Mouse (Mus musculus) macrophage (primary cell): Measurements from ENCODE around the gene Spata33. TPM values are rescaled to one million over a fixed set of nuclear protein-coding genes. Genes with fewer than 3 reads are reported as not detected.
"Not testable (repeated sequence)": the region's sequence is repeated elsewhere in the genome, so short reads cannot be mapped to it uniquely, and the experiment has no call there.

Experiments
- H3K27ac ChIP-seq: fragments of 350-480 bp; formaldehyde crosslinking; 2 replicates; pipeline ENCODE4 v1.9.0; 2021
- H3K36me3 ChIP-seq: fragments of 350-480 bp; formaldehyde crosslinking; 2 replicates; pipeline ENCODE4 v1.9.0; 2021; ENCODE audit errors: inconsistent target
- H3K4me3 ChIP-seq: fragments of 350-480 bp; formaldehyde crosslinking; 2 replicates; pipeline ENCODE4 v1.9.0; 2021; ENCODE audit errors: inconsistent target
- H3K79me2 ChIP-seq: fragments of 350-480 bp; formaldehyde crosslinking; 2 replicates; pipeline ENCODE4 v1.9.0; 2021; ENCODE audit errors: inconsistent target
- WGBS: methylation state at CpG from one replicate; pipeline ENCODE4 v1.1.7; 2026; ENCODE audit warnings: inconsistent platforms; ENCODE audit not compliant: missing documents; 5-methylcytosine and 5-hydroxymethylcytosine counted together
- polyA plus RNA-seq: library from polyadenylated mRNA; stranded (reverse); fragments of 250-400 nt; gene quantifications from 3 replicates; pipeline ENCODE4 v1.2.4, GENCODE M21; 2018; ENCODE audit warnings: inconsistent platforms

Spata33 gene
- polyA plus RNA-seq, 1 experiment from 2014 or later: 0.27 TPM

DNA sequence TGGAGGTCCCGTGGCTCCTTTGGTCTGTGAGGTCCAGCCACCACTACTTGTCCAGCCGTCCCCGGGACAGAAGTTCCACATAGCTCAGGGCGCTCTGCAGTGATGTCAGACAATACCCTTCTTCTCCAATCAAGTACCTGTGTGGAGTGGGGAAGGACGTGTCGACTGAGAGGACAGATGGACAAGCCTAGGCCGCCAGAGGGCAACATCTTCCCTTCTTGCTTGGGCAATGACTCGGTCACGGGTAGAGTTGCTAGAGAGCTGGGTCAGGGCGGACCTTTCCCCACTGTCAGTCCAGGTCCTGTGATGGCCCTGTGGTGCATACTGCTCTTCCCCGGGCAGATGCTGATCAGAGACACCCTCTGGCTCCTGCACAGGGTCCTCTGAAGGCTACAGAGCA, 30.4 kb downstream of the Spata33 start:
- no peak overlapping the region for H3K27ac ChIP-seq
- 88% methylated on average over 11 of the region's 11 CpGs for WGBS
- H3K4me3 ChIP-seq: no peak overlapping the region
- H3K79me2 ChIP-seq: no peaks in the 10 kb centered on the region
- H3K36me3 ChIP-seq: peaks cover 62% of the 10 kb centered on the region

DNA sequence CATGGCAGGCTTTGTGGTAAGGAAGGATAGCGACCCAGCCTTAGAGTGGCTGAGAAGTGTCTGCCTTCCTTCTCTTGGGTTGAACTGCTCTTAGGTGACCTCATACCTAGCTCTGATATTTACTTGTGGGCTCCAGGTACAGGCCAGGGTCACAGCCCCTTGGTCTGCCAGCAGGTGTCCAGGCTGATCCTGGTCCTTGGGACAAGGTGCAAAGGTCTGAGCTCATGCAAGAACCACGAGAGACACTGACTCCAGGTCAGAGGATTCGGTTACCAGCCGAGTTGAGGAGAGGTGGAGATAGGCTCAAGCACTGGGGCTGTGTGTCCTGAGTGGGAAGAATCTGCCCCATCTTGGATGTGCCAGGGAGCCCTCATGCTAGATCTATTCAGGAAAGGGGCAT, 31.8 kb downstream of the Spata33 start:
- Histone ChIP-seq H3K79me2 (no peaks in the 10 kb centered on the region), H3K27ac (no peak overlapping the region)

DNA sequence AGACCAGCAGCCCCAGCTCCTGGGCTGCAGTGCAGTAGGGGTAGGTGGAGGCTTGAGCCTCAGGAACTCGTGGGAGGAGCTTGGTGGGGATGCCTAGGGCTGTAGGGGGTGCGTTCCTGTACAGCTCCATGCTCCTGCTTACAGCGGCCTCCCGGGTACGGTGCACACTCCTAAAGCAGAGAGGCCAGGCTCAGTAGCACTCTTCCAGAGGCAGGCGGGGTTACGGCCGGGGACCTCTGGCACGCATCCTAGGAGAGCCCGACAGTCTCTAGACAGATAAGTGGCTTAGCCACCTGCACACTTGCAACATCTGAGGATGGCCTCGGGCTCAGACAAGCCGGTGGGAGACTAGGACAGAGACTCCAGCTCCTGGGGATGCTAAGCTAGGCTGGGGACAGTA, 32.9 kb downstream of the Spata33 start:
- H3K79me2 ChIP-seq: no peaks in the 10 kb centered on the region
- no peak overlapping the region for H3K4me3 ChIP-seq
- 97% methylated on average over 12 of the region's 12 CpGs for WGBS
- no peak overlapping the region for H3K27ac ChIP-seq
- H3K36me3 ChIP-seq: peaks cover 67% of the 10 kb centered on the region

More for the DNA sequence above, 31.8 kb downstream of the Spata33 start:
- H3K36me3 ChIP-seq: peaks cover 63% of the 10 kb centered on the region
- H3K4me3 ChIP-seq: no peak overlapping the region
- 90% methylated on average over 4 of the region's 4 CpGs for WGBS

DNA sequence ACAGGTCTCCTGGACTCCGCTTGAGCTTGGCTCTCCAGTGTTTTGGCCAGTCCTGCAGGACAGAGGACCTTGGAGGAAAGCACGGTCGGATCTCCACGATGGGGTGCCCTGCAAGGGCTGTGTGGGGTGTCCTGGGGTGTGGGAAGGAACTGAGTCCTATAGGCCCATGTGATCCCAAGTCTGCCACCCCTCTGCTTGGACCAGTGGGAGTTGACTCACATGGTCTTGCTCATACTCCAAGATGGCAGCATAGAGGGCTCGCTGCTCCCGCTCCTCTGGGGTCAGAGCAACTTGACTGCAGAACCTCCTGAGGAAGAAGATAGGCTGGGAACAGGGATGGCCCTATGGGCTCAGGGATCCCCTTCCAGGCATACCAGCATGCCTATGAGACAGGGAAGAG, 35.1 kb downstream of the Spata33 start:
- 96% methylated on average over 6 of the region's 6 CpGs for WGBS
- no peak overlapping the region for H3K4me3 ChIP-seq
- H3K36me3 ChIP-seq: peaks cover 56% of the 10 kb centered on the region
- H3K79me2 ChIP-seq: peaks cover 8% of the 10 kb centered on the region; the same call in 1 of the 2 replicates
- H3K27ac ChIP-seq: no peak overlapping the region

DNA sequence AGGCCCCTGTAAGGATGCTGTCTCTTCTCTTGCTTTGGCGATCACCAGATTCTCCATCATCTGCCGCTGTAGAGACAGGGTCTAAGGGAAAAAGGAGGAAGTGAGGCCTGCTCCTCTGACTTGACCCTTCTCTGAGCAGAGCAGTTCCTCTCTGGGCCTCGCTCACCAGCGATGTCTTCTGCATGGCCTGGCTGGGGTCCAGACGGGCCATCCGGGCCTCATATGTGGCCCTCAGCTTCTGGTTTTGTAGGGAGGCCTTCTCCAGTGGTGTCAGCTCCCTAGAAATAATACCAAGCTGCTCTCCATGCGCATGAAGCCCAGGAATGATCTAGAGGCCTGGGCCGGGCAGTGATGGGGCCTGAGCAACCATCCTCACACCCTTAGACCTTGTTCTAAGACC, 36.0 kb downstream of the Spata33 start:
- WGBS: 26% methylated on average over 8 of the region's 8 CpGs
- Histone ChIP-seq H3K27ac (peak overlapping the region; percentile 35), H3K79me2 (peaks cover 8% of the 10 kb centered on the region; the same call in 1 of the 2 replicates), H3K4me3 (no peak overlapping the region), H3K36me3 (peaks cover 49% of the 10 kb centered on the region)

DNA sequence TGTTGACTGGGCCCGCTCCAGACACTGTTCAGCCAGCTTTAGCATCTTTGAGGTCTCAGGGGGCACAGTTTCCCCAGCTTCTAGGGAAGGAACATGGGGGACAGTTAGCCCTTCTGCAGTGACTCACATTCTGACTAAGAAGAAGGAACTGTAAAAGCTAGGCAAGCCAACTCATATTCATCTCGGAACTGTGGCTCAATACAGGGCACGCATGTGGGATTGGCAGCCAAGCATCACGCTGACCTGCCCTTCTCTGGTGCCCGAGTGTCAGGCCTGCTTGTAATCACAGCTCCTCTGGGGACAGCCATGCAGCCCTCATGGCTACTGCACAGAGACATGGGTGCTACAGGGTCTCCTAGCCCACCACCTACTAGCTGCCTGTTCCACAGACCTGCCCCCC, 38.3 kb downstream of the Spata33 start:
- peaks cover 20% of the 10 kb centered on the region; the same call in 1 of the 2 replicates for H3K79me2 ChIP-seq
- peaks cover 28% of the 10 kb centered on the region for H3K36me3 ChIP-seq
- no peak overlapping the region for H3K4me3 ChIP-seq
- H3K27ac ChIP-seq: 0 out of 2 replicates have a peak overlapping the region, but pooled peaks have one; percentile 12
- WGBS: 68% methylated on average over 5 of the region's 5 CpGs

DNA sequence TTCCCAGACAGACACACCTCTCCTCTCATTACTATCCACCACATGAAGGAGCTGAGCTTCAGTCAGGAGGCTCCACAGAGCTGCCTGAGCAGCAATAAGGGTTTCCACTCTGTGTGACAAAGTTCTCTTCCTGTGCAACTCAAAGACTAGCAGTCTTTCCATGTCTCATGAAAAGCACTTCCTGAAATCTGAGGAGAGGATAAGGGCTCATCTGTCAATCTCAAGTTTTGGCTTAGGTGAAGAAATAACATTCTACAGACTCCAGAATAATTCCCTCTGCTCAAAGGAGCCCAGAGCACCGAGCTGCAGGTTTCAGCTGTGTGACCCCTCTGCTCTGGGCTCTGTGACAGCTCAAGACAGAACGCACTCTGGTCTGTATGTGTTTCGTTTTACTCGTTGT, 40.3 kb downstream of the Spata33 start:
- WGBS: 31% methylated on average over 4 of the region's 4 CpGs
- Histone ChIP-seq H3K4me3 (peak overlapping the region; percentile 51), H3K27ac (peak overlapping the region; percentile 61), H3K79me2 (peaks cover 25% of the 10 kb centered on the region; the same call in 1 of the 2 replicates), H3K36me3 (peaks cover 24% of the 10 kb centered on the region)

DNA sequence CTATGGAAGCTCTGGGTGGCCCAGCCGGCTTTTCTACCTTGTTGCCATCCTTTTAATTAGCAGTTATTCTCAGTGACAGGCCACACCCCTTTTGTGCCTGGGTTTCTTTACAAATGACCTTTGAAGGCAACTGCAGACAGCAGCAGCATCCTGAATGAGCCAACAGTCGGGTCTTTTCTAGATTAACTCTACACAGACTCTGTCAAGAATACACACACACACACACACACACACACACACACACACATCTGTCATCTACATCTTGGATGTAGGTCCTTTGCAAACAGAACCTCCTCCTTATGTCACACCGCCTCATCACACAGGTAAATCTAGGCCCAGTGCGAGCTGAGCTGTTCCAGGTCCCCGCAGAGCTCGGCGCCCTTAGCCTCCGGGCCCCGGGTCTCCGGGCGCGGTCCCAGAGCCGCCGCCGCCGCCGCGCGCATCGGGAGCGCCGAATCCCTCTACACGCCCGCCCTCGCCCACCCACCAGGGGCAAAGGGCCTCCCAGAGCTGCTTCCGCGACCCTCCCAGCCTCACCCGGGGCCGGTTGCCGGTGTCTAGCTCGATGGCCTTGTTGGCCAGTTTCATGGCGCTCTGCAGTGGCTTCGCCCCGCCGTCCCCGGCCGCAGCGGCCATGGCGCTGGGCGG, 40.9 kb downstream of the Spata33 start:
- under 1% methylated on average over 38 of the region's 40 CpGs for WGBS
- Histone ChIP-seq H3K36me3 (peaks cover 28% of the 10 kb centered on the region), H3K79me2 (peaks cover 25% of the 10 kb centered on the region; the same call in 1 of the 2 replicates), H3K4me3 (peak overlapping the region; percentile 51), H3K27ac (peak overlapping the region; percentile 61)

DNA sequence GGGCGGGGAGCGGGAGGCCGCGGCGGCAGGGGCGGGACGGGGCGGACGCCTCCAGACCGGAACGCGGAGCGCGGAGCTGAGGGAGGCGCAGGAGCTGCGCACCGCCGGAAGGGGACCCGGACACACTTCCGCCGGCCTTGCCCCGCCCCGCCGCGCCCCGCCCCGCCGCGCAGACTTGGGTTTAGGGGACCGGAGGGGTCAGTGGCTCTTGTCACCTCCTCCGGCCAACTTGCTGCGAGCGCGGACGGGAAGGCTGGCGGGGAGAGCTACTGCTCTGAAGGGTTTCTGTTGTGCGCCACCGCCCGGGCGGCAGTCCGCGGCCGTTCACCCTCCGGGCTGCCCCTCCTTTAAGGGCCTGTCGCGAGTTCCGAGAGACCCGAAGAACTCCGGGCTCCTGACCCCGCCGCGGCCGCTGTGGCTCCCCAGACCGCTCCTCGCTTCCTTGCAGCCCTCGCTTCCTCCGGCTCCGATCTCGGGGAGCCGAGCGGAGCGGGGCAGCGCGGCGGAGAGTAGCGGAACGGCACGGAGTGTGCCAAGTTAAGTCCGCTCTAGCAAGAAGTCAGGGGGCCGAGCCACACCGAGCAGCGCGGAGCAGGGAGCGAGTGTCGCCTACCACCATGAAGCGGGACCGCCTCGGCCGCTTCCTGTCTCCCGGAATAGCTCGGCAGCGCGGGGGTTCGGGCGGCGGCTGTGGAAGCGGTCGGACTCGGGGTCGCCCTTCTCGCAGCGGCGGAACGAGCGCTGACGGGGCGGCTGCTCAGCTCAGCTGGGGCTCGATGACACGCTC, 41.7 kb downstream of the Spata33 start, which contains the start of the genes Zfp276 and Vps9d1:
Gene Zfp276 (plus strand): TSS at position 97 of the 787 bp plus-strand sequence.
Gene Vps9d1 (minus strand): TSS at position 250 of the 787 bp plus-strand sequence.
- WGBS: under 1% methylated on average over 78 of the region's 99 CpGs
- peak within 1 kb of the TSS; percentile 56 for H3K4me3 ChIP-seq
- peaks cover 25% of the 10 kb centered on the region; the same call in 1 of the 2 replicates for H3K79me2 ChIP-seq
- H3K27ac ChIP-seq: peak within 1 kb of the TSS; percentile 61
- H3K36me3 ChIP-seq: peaks cover 35% of the 10 kb centered on the region

DNA sequence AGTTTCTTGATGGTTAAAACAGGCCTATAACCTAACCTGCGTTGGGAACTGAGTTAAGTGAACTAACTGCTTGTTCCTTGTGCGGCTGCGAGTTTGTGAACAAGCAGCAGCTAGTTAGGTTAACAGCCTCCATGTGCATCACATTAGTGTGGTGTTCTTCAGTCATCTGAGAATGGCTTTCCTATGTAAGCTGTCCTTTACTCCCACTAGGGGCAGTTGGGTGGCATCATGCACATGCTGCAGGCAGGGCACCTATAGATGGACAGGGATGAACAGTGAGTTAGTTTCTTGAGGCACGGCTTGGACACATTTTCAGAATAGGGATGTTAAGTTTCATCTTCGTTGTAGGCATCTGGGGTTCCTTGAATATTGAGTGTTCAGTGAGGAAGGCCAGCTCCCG, 42.5 kb downstream of the Spata33 start:
- H3K79me2 ChIP-seq: peaks cover 25% of the 10 kb centered on the region; the same call in 1 of the 2 replicates
- 58% methylated on average over 6 of the region's 6 CpGs for WGBS
- peak overlapping the region; percentile 56 for H3K4me3 ChIP-seq
- H3K36me3 ChIP-seq: peaks cover 44% of the 10 kb centered on the region
- no peak overlapping the region; the same call in 1 of the 2 replicates for H3K27ac ChIP-seq

DNA sequence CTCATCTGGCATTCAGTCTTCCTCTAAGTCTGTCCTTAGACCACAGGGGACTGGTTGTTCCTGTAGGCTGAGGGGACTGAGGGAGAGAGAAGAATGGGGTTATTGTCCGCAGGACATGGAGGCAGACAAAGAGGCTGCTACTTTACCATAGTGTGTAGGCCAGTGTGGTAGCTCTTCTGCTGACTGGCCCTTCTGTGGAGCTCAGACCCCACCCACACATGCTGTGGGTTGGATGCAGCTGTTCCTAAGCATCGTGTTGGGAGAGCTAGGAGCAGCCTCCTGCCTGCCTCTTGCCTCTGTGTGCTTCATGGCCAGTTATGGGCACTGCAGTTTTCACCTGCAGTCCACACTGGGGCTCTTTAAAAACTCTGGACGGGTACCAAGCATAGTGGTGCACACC, 44.5 kb downstream of the Spata33 start:
- H3K27ac ChIP-seq: no peak overlapping the region
- WGBS: 97% methylated on average over 3 of the region's 3 CpGs
- H3K36me3 ChIP-seq: peaks cover 51% of the 10 kb centered on the region
- no peak overlapping the region for H3K4me3 ChIP-seq
- H3K79me2 ChIP-seq: peaks cover 21% of the 10 kb centered on the region; the same call in 1 of the 2 replicates

DNA sequence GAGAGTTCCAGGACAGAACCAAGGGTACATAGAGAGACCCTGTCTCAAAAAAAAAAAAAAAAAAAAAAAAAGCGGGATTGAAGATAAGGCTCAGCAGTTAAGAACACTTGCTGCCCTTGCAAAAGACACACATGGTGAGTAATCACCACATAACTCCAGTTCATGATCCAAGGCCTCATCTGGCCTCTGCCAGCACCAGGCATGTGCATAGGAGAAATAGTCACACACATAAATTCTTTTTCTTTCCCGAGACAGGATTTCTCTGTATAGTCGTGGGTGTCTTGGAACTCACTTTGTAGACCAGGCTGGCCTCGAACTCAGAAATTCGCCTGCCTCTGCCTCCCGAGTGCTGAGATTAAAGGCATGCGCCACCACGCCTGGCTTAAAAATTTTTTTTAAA, 45.0 kb downstream of the Spata33 start:
- H3K27ac ChIP-seq, H3K4me3 ChIP-seq: not testable (repeated sequence)
- WGBS: 99% methylated on average over 8 of the region's 8 CpGs
- Histone ChIP-seq H3K79me2 (peaks cover 17% of the 10 kb centered on the region; the same call in 1 of the 2 replicates), H3K36me3 (peaks cover 52% of the 10 kb centered on the region)

DNA sequence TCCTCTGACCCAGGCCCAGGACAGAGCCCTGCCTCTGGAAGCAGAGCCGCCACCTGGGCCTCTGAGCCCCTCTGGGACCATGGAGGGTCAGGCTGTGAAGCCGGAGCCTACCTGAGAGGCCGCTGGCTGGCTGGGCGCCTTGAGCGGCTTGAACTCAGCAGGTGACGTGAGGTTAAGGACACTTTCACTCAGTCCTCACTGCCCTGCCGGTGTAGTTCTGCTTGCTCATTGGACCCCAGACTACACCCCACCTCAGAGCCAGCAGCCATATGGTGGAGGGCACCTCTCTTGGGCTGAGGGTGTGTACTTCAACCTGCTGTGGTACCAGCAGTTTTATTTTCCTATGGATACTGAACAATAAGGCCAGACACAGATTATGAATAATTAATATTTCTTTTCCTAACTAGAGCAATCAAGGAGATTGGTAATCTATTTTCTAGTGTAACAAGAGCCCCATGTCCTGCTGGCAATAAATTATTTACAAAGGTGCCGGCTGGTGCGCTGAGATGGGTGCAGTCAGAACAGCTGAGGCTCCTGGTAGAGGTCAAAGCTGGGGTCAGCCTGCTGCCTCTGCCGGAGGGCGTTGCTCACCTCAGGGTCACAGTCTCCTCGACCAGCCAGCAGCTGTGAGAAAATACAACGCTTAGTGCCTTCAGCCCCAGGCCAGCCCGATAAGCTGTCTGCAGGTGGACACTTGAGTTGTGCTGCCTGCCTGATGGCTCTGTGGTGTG, 55.5 kb downstream of the Spata33 start:
- Histone ChIP-seq H3K4me3 (no peak overlapping the region), H3K36me3 (peaks cover 65% of the 10 kb centered on the region), H3K79me2 (no peaks in the 10 kb centered on the region), H3K27ac (no peak overlapping the region)
- WGBS: 97% methylated on average over 14 of the region's 14 CpGs

DNA sequence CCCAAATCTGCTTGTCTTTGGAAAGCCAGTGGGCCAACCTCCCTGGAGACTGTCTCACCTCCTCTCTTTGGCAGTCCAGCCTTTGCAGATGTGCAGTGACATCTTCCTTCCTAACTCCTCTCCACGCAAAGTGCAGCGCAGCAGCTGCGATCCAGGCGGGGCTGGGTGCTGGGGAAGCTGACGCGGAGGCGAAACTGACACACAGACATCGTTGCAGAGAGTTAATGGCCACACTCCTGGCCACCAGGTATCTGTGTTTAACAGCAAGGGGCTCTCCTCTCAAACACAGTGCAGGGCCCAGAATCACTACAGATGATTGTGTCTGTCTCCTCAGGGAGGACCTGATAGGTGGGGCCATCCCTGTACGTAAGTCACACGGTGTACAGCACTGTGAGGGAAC, 58.5 kb downstream of the Spata33 start:
- no peak overlapping the region for H3K4me3 ChIP-seq
- peaks cover 38% of the 10 kb centered on the region; the same call in 1 of the 2 replicates for H3K36me3 ChIP-seq
- no peaks in the 10 kb centered on the region for H3K79me2 ChIP-seq
- no peak overlapping the region for H3K27ac ChIP-seq
- WGBS: 95% methylated on average over 10 of the region's 10 CpGs
